Mouse (Mus musculus): ENCODE data around the gene Slc30a10. TPM values are rescaled to one million over a fixed set of nuclear protein-coding genes. Genes with fewer than 3 reads are reported as not detected.
A peak's percentile ranks its signal among the peaks of the same experiment; 100 is the strongest.

Slc30a10 gene
- polyA plus RNA-seq, 1 experiment from 2014 or later, result not detected

DNA sequence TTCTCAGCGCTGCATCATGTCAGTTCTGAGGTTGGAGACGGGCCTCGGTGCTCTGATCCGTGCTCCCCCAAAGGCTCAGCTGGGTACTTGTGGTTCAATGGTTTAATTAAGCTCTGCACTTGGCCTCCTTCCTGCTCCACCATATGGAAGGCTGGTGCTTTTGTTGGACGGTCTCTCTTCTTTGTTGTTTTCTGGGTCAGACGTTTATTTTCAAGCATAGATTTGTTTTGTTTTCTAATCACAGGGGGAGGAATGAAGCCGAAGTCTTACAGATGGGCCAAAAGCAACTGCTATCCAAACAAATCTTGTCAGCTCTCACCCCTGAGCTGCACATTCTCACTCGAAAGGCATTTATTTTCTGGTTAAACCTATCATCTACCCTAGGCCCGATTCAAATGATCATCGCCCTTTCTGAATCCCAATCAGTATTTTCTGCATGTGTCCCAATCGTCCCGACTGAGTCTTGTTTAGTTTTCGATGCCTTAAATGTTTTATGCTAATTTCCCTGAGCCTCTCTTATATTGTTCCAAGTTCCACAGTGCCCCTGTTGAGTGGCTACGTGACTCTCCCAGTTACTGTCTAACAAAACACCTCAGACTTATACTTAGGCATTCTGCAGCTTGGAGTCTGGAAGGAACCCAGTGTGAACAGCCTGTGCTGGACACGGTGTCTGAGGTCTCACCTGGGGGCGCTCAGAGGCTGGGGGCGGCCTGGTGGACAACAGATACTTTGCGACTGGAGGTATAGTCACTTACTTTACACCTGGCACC is 12.8 kb upstream of the Slc30a10 start:
- H3K27ac ChIP-seq, result no peak overlapping the region
- 59% methylated on average over 18 of the region's 18 CpGs for WGBS

DNA sequence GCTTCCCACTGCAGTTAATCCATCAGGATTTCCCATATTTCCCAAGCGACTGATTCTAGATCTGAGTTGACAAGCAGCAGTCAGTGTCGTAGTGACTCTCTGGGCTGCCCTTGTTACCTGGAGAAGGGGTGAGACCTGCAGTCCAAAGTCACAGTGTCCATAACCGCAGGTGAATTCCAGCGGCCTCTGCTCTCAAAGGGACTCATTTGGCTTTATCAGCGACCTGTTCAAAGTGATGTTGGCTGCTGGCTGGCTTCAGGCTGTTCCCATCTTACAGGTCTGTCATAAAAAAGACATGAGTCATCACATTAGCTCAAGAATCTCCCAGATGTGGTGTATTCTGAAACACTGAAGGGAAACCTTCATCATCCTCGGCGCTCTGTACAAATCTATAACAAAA is 5.7 kb upstream of the Slc30a10 start:
- 80% methylated on average over 7 of the region's 7 CpGs for WGBS
- H3K9me3 ChIP-seq, result no peaks in the 10 kb centered on the region
- peaks cover 10% of the 10 kb centered on the region for H3K27me3 ChIP-seq
- H3K4me1 ChIP-seq, result no peaks in the 10 kb centered on the region
- ATAC-seq (ENCODE audit: borderline replicate concordance, extremely low read depth, low FRiP score, low TSS enrichment), result no peak
- no peak overlapping the region for H3K27ac ChIP-seq
- H3K9ac ChIP-seq, result no peak overlapping the region
- H3K4me2 ChIP-seq, result no peak overlapping the region
- H3K36me3 ChIP-seq, result no peaks in the 10 kb centered on the region
- H3K4me3 ChIP-seq, result no peak overlapping the region

More for the DNA sequence above, 12.8 kb upstream of the Slc30a10 start:
- Histone ChIP-seq H3K9me3 (no peaks in the 10 kb centered on the region), H3K4me2 (no peak overlapping the region), H3K36me3 (no peaks in the 10 kb centered on the region), H3K27me3 (no peaks in the 10 kb centered on the region), H3K4me3 (no peak overlapping the region), H3K9ac (no peak overlapping the region), H3K4me1 (0 out of 2 replicates have a peak, but pooled peaks cover 2% of the 10 kb centered on the region)
- no peak for ATAC-seq (ENCODE audit: borderline replicate concordance, extremely low read depth, low FRiP score, low TSS enrichment)

- H3K27ac ChIP-seq, result no peak overlapping the region
- peaks cover 18% of the 10 kb centered on the region for H3K27me3 ChIP-seq
- WGBS, result 61% methylated on average over 2 of the region's 2 CpGs
- no peaks in the 10 kb centered on the region for H3K36me3 ChIP-seq
- no peak for ATAC-seq (ENCODE audit: borderline replicate concordance, extremely low read depth, low FRiP score, low TSS enrichment)
- H3K4me3 ChIP-seq, result no peak overlapping the region
- no peak overlapping the region for H3K9ac ChIP-seq
- H3K4me2 ChIP-seq, result no peak overlapping the region
- H3K9me3 ChIP-seq, result no peaks in the 10 kb centered on the region
- H3K4me1 ChIP-seq, result peaks cover 2% of the 10 kb centered on the region; the same call in 1 of the 2 replicates
Measured at GRCm38 (mm10) chr1:185449727-185450126, 4.9 kb upstream of the Slc30a10 start.

- H3K27me3 ChIP-seq, result peaks cover 32% of the 10 kb centered on the region
- H3K27ac ChIP-seq, result no peak overlapping the region
- no peak overlapping the region for H3K9ac ChIP-seq
- H3K9me3 ChIP-seq, result no peaks in the 10 kb centered on the region
- ATAC-seq (ENCODE audit: borderline replicate concordance, extremely low read depth, low FRiP score, low TSS enrichment), result no peak
- no peak overlapping the region for H3K4me2 ChIP-seq
- peaks cover 11% of the 10 kb centered on the region for H3K4me1 ChIP-seq
- no peak overlapping the region for H3K4me3 ChIP-seq
- WGBS, result 76% methylated on average over 8 of the region's 8 CpGs
- H3K36me3 ChIP-seq, result no peaks in the 10 kb centered on the region
Measured at GRCm38 (mm10) chr1:185451077-185451476, 3.6 kb upstream of the Slc30a10 start.

DNA sequence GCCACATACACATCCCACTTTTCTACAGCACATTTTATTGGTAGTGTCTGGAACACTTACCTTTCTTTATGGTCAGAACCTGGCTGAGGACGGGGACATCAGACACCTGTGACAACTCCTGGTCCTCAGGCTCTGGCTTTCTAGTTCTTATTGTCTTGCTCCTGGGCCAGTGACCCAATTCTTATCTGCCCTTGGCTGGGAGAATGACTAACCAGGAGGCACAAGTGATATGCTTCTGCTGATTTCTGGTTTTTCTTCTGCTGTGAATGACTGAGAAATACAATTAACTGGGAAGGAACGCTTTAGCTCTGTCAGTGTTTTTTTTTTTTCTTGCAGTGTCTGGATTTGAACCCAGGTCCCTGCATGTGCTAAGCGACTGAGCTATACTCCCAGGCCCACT is 3.2 kb upstream of the Slc30a10 start:
- H3K4me1 ChIP-seq, result peaks cover 11% of the 10 kb centered on the region
- no peak overlapping the region for H3K27ac ChIP-seq
- H3K4me3 ChIP-seq, result no peak overlapping the region
- 85% methylated on average over 3 of the region's 3 CpGs for WGBS
- no peak overlapping the region for H3K9ac ChIP-seq
- ATAC-seq (ENCODE audit: borderline replicate concordance, extremely low read depth, low FRiP score, low TSS enrichment), result no peak
- H3K36me3 ChIP-seq, result no peaks in the 10 kb centered on the region
- no peak overlapping the region for H3K4me2 ChIP-seq
- peaks cover 36% of the 10 kb centered on the region for H3K27me3 ChIP-seq
- H3K9me3 ChIP-seq, result no peaks in the 10 kb centered on the region

- Histone ChIP-seq H3K27me3 (peaks cover 46% of the 10 kb centered on the region), H3K4me3 (no peak overlapping the region), H3K27ac (no peak overlapping the region), H3K36me3 (no peaks in the 10 kb centered on the region), H3K9ac (no peak overlapping the region), H3K4me2 (no peak overlapping the region), H3K9me3 (no peaks in the 10 kb centered on the region), H3K4me1 (peaks cover 11% of the 10 kb centered on the region)
- no peak for ATAC-seq (ENCODE audit: borderline replicate concordance, extremely low read depth, low FRiP score, low TSS enrichment)
- 87% methylated on average over 6 of the region's 6 CpGs for WGBS
Measured at GRCm38 (mm10) chr1:185452461-185452860, 2.2 kb upstream of the Slc30a10 start.

GRCm38 (mm10) chr1:185454144-185454543 is 504 bp upstream of the Slc30a10 start:
- H3K4me2 ChIP-seq, result peak overlapping the region; percentile 88
- H3K4me1 ChIP-seq, result peaks cover 11% of the 10 kb centered on the region
- H3K27me3 ChIP-seq, result peaks cover 46% of the 10 kb centered on the region
- H3K9me3 ChIP-seq, result no peaks in the 10 kb centered on the region
- ATAC-seq (ENCODE audit: borderline replicate concordance, extremely low read depth, low FRiP score, low TSS enrichment), result 0 out of 2 replicates have a peak, but pooled peaks have one; percentile 4
- 54% methylated on average over 4 of the region's 4 CpGs for WGBS
- H3K9ac ChIP-seq, result no peak overlapping the region
- no peak overlapping the region for H3K27ac ChIP-seq
- H3K4me3 ChIP-seq, result no peak overlapping the region
- H3K36me3 ChIP-seq, result no peaks in the 10 kb centered on the region

- WGBS, result under 1% methylated on average over 71 of the region's 71 CpGs
- peaks cover 11% of the 10 kb centered on the region for H3K4me1 ChIP-seq
- peak; percentile 47; the same call in 1 of the 2 replicates for ATAC-seq (ENCODE audit: borderline replicate concordance, extremely low read depth, low FRiP score, low TSS enrichment)
- no peak overlapping the region for H3K9ac ChIP-seq
- H3K27ac ChIP-seq, result no peak overlapping the region
- H3K4me2 ChIP-seq, result peak overlapping the region; percentile 88
- no peaks in the 10 kb centered on the region for H3K36me3 ChIP-seq
- H3K4me3 ChIP-seq, result peak overlapping the region; percentile 39
- peaks cover 46% of the 10 kb centered on the region for H3K27me3 ChIP-seq
- no peaks in the 10 kb centered on the region for H3K9me3 ChIP-seq
Measured at GRCm38 (mm10) chr1:185454955-185455701, 480 bp downstream of the Slc30a10 start.

- Histone ChIP-seq H3K36me3 (no peaks in the 10 kb centered on the region), H3K27ac (no peak overlapping the region), H3K27me3 (peaks cover 46% of the 10 kb centered on the region), H3K9me3 (no peaks in the 10 kb centered on the region), H3K4me2 (no peak overlapping the region), H3K4me3 (no peak overlapping the region), H3K9ac (no peak overlapping the region), H3K4me1 (peaks cover 11% of the 10 kb centered on the region)
- WGBS, result 83% methylated on average over 9 of the region's 9 CpGs
- no peak for ATAC-seq (ENCODE audit: borderline replicate concordance, extremely low read depth, low FRiP score, low TSS enrichment)
Measured at GRCm38 (mm10) chr1:185456327-185456726, 1.7 kb downstream of the Slc30a10 start.

DNA sequence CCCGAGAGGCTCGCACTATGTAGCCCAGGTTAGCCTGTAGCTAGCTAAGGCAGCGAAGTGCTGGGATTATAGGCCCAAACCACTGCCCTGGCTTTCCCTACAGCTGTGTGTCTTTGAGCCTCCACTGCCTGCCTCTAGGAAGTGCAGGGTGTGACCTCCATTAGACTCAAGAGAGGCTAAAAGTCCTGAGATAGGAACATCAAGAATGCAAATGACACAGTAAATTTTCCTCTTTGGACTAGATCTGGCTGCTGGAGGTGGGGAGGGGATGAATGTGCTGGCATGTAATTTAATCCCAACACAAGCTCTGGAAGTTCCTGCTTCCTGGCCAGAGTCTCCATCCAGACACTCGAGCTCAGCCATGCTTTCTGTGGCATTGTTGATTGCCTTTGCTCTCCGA is 5.4 kb downstream of the Slc30a10 start:
- Histone ChIP-seq H3K27me3 (peaks cover 24% of the 10 kb centered on the region), H3K9me3 (no peaks in the 10 kb centered on the region), H3K27ac (no peak overlapping the region), H3K4me1 (peaks cover 5% of the 10 kb centered on the region), H3K4me2 (no peak overlapping the region), H3K9ac (no peak overlapping the region), H3K36me3 (no peaks in the 10 kb centered on the region), H3K4me3 (no peak overlapping the region)
- WGBS, result 74% methylated on average over 5 of the region's 5 CpGs
- no peak for ATAC-seq (ENCODE audit: borderline replicate concordance, extremely low read depth, low FRiP score, low TSS enrichment)

DNA sequence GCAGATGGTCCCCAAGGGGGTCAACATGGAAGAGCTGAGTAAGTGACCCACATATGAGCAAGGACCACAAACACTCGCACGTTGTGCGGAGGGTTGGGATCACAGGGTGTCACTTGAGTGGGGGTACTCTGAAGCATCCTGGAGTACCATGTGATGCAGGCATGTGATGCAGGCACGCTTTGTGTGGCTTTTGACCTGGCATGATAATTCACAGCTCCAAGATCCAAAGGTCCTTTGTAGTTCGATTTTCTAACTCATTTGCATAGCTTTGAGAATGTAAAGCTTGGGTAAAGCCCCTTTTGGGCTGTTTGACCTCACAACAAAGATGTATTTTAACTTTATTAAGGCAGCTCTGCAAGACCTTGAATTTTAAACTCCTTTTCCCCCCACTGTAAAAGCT is 8.2 kb downstream of the Slc30a10 start:
- H3K27ac ChIP-seq, result no peak overlapping the region
- no peaks in the 10 kb centered on the region for H3K27me3 ChIP-seq
- WGBS, result 67% methylated on average over 5 of the region's 5 CpGs
- no peaks in the 10 kb centered on the region for H3K9me3 ChIP-seq
- H3K4me3 ChIP-seq, result no peak overlapping the region
- no peaks in the 10 kb centered on the region for H3K36me3 ChIP-seq
- H3K9ac ChIP-seq, result no peak overlapping the region
- no peaks in the 10 kb centered on the region for H3K4me1 ChIP-seq
- H3K4me2 ChIP-seq, result no peak overlapping the region
- ATAC-seq (ENCODE audit: borderline replicate concordance, extremely low read depth, low FRiP score, low TSS enrichment), result no peak

DNA sequence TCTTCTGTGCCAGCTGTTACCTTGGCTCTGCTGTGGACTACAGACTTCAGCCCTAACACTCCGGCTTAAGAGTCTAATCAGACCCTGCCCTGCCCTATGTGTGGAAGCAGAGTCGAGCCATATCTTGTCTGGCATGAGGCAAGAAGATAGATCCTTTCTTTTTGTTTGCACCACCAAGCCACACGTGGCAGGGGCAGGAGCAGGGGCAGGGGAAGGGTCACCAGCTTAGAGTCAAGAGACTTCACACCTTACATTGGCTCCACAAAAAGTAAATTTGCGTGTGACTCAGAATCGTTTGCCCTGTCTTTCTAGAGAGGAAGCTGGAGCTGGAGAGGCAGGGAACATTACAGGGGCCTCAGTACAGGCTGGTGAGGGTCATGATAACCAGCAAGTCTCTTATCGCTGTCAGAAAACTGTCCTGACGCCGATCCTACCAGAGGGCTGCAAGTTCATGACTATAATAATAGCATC is 14.9 kb downstream of the Slc30a10 start:
- no peak overlapping the region for H3K4me2 ChIP-seq
- H3K9ac ChIP-seq, result no peak overlapping the region
- peak; percentile 46; the same call in 1 of the 2 replicates for ATAC-seq (ENCODE audit: borderline replicate concordance, extremely low read depth, low FRiP score, low TSS enrichment)
- no peak overlapping the region for H3K27ac ChIP-seq
- no peaks in the 10 kb centered on the region for H3K4me1 ChIP-seq
- no peaks in the 10 kb centered on the region for H3K36me3 ChIP-seq
- H3K4me3 ChIP-seq, result no peak overlapping the region
- WGBS, result 50% methylated on average over 8 of the region's 8 CpGs
- H3K9me3 ChIP-seq, result no peaks in the 10 kb centered on the region
- no peaks in the 10 kb centered on the region for H3K27me3 ChIP-seq
